Mouse (Mus musculus): Measurements from ENCODE around the gene Cyp4v3.

DNA sequence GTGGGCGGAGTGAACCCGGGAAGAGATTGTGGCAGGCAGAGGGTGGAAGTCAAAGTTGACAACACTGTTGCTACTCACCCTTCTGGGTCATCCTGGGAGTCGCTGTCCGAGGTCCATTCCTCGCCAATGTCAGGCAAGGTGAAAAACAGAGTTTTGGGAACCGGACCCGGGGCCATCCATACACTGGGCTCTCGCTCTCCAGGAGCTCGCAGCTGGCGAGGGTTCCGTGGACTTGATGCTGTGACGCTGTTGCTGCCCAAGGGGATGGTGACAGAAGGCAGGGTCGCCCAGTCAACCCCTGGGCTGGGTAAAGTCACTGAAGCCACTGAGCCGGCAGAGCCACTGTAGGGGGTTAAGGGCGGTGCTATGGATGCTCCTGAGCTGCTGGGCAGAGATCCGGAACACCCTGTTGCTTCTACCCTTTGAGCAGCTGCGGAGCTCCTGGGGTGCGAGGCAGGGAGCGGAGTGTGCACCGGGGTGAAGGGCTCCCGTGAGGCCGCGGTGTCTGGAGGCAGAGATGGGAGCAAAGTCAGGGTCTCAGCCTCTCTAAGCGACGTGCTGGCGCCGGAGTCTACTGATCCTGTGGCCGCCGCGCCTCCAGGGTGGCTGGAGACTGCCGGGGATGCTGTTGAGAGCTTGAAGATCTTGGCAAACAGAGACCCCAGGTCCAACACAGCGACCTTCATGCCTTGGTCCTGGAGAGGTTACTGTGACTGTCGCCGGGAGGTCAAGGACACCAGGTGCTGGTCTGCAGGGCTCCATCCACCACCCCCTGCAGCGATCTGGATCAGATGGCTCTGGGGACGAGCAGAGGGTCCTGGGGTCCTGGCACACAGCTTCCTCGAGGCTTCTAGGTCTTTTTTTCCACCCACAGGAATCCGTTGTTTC is 48.3 kb upstream of the Cyp4v3 start:
- no peak for TF ChIP-seq KAT2A (conservative IDR thresholded peaks at IDR 0.05; ENCODE audit: low read depth, low read length)
- no peak for TF ChIP-seq UBTF (IDR thresholded peaks at IDR 0.05; ENCODE audit: borderline replicate concordance, insufficient read depth, low read depth, low read length)
- no peak for TF ChIP-seq ZC3H11A (IDR thresholded peaks at IDR 0.05; ENCODE audit: low read depth, low read length)
- no peak for TF ChIP-seq EP300 (IDR thresholded peaks at IDR 0.05; ENCODE audit: low read depth in 1 of 2, low read length in 2 of 2)
- TF ChIP-seq CTCF (IDR thresholded peaks at IDR 0.05 in 2 of 3, conservative IDR thresholded peaks at IDR 0.05 in 1 of 3; ENCODE audit: control insufficient read depth in 1 of 3, insufficient read depth in 1 of 3, low read depth in 2 of 3, low read length in 3 of 3, poor library complexity in 1 of 3, severe bottlenecking in 1 of 3), result no peak
- TF ChIP-seq JUND (IDR thresholded peaks at IDR 0.05; ENCODE audit: low read depth, low read length), result no peak
- no peak for TF ChIP-seq POLR2A (IDR thresholded peaks at IDR 0.05; ENCODE audit: control insufficient read depth in 1 of 2, insufficient read depth in 1 of 2, low read depth in 1 of 2, low read length in 2 of 2, poor library complexity in 1 of 2)
- no peak for TF ChIP-seq TAL1 (IDR thresholded peaks at IDR 0.05; ENCODE audit: low read length)
- no peak for TF ChIP-seq HCFC1 (IDR thresholded peaks at IDR 0.05; ENCODE audit: low read depth, low read length)
- TF ChIP-seq GABPA (IDR thresholded peaks at IDR 0.05; ENCODE audit: low read depth, low read length), result no peak
- TF ChIP-seq SIN3A (IDR thresholded peaks at IDR 0.05; ENCODE audit: low read length), result no peak
- TF ChIP-seq ZKSCAN1 (IDR thresholded peaks at IDR 0.05; ENCODE audit: low read depth, low read length), result no peak
- no peak for TF ChIP-seq GATA1 (IDR thresholded peaks at IDR 0.05; ENCODE audit: low read depth, low read length)
- TF ChIP-seq RCOR1 (IDR thresholded peaks at IDR 0.05; ENCODE audit: low read depth, low read length), result no peak

Data from MEL (cell line).